Comparison of ENCODE assay signal across 13 mouse cellular contexts in genomic region chr1:153292202-153292601, GRCm38 (mm10). TPM values are rescaled to one million over a fixed set of nuclear protein-coding genes. Genes with fewer than 3 reads are reported as not detected.
A peak's percentile ranks its signal among the peaks of the same experiment; 100 is the strongest.
DNase-seq lines count a peak whose midpoint lies in the region; ATAC-seq and TF ChIP-seq lines count a peak whose summit lies in the region.
"Had no signal": no experiment of that assay in that cellular context is flagged by ENCODE, and none has a peak within 500 bp of the region (broad histone marks: within the 10 kb centered on the region; RNA-seq: fewer than 3 reads in every experiment).

No protein-coding gene starts in this region.

- 32% methylated on average over 6 of the region's 6 CpGs for WGBS in embryonic facial prominence, embryonic 15.5 days
- 8% methylated on average over 6 of the region's 6 CpGs for WGBS in kidney, postnatal 0 days
- 64% methylated on average over 6 of the region's 6 CpGs for WGBS in liver, embryonic 12.5 days (ENCODE audit: insufficient replicate concordance)
- 73% methylated on average over 6 of the region's 6 CpGs for WGBS in forebrain, embryonic 14.5 days

- DNase-seq in heart, adult 18-20 months = peak; percentile 59 to 62
- DNase-seq in heart, postnatal 36 days = no peak
- DNase-seq in CH12.LX (ENCODE audit: extremely low read depth) = no peak
- no peak for DNase-seq in kidney, postnatal 0 days (ENCODE audit: low spot score)
- no peak for DNase-seq in thymus, postnatal 25 days
- no peak for DNase-seq in forebrain, embryonic 14.5 days (ENCODE audit: low spot score)
- DNase-seq: cerebellum, adult 8-10 months; thymus, postnatal 36 days had no signal

- no peak for ATAC-seq in embryonic facial prominence, embryonic 15.5 days (ENCODE audit: insufficient number of reproducible peaks, low FRiP score, low TSS enrichment, low read depth)
- ATAC-seq in kidney, postnatal 0 days (replicated peaks; ENCODE audit: low FRiP score, low read depth) = peak; percentile 43; the same call in 1 of the 2 replicates
- ATAC-seq in liver, embryonic 12.5 days = no peak
- no peak for ATAC-seq in forebrain, embryonic 14.5 days
- ATAC-seq: forebrain, embryonic 16.5 days; intestine, postnatal 0 days had no signal

- peaks cover 2% of the 10 kb centered on the region for H3K9me3 ChIP-seq in CH12.LX (replicated peaks; ENCODE audit: low read length)
- no peaks in the 10 kb centered on the region for H3K9me3 ChIP-seq in embryonic facial prominence, embryonic 15.5 days (replicated peaks)
- H3K9me3 ChIP-seq in kidney, postnatal 0 days (replicated peaks; ENCODE audit: low read length) = no peaks in the 10 kb centered on the region
- H3K9me3 ChIP-seq in liver, embryonic 12.5 days (replicated peaks) = no peaks in the 10 kb centered on the region
- H3K9me3 ChIP-seq in forebrain, embryonic 14.5 days (replicated peaks; ENCODE audit: control insufficient read depth, low read length) = no peaks in the 10 kb centered on the region
- H3K9me3 ChIP-seq: liver, embryonic 15.5 days had no signal

- TF ChIP-seq POLR2A in CH12.LX (IDR thresholded peaks at IDR 0.05; ENCODE audit: low read depth, low read length) = no peak

- no peaks in the 10 kb centered on the region for H3K27me3 ChIP-seq in CH12.LX (replicated peaks)
- H3K27me3 ChIP-seq in embryonic facial prominence, embryonic 15.5 days = no peaks in the 10 kb centered on the region
- no peaks in the 10 kb centered on the region for H3K27me3 ChIP-seq in kidney, postnatal 0 days (ENCODE audit: insufficient read depth, low read length)
- no peaks in the 10 kb centered on the region for H3K27me3 ChIP-seq in liver, embryonic 12.5 days (replicated peaks)
- no peaks in the 10 kb centered on the region for H3K27me3 ChIP-seq in forebrain, embryonic 14.5 days (replicated peaks; ENCODE audit: control insufficient read depth, insufficient read depth, low read length)
- H3K27me3 ChIP-seq: liver, embryonic 15.5 days had no signal

- intact Hi-C loops in heart, postnatal 36 days (cut with DNase I) = no loop called here

- peaks cover 14 to 28% of the 10 kb centered on the region in 2 experiments for H3K4me1 ChIP-seq in CH12.LX (ENCODE audit: control insufficient read depth in 1 of 2, insufficient read depth in 2 of 2)
- H3K4me1 ChIP-seq in embryonic facial prominence, embryonic 15.5 days = peaks cover 18% of the 10 kb centered on the region
- H3K4me1 ChIP-seq in kidney, postnatal 0 days (replicated peaks; ENCODE audit: insufficient read depth, low read length) = peaks cover 28% of the 10 kb centered on the region
- H3K4me1 ChIP-seq in liver, embryonic 12.5 days = 0 out of 2 replicates have a peak, but pooled peaks cover 6% of the 10 kb centered on the region
- H3K4me1 ChIP-seq in forebrain, embryonic 14.5 days (ENCODE audit: control insufficient read depth, insufficient read depth, low read length) = 0 out of 2 replicates have a peak, but pooled peaks cover 4% of the 10 kb centered on the region

- H3K4me3 ChIP-seq in CH12.LX (replicated peaks in 1 of 3; ENCODE audit: low read depth in 2 of 3, low read length in 2 of 3, poor library complexity in 1 of 3) = no peak overlapping the region
- H3K4me3 ChIP-seq in embryonic facial prominence, embryonic 15.5 days (replicated peaks) = no peak overlapping the region
- H3K4me3 ChIP-seq in kidney, postnatal 0 days (replicated peaks; ENCODE audit: low read depth, low read length) = no peak overlapping the region
- no peak overlapping the region for H3K4me3 ChIP-seq in liver, embryonic 12.5 days
- no peak overlapping the region for H3K4me3 ChIP-seq in forebrain, embryonic 14.5 days (ENCODE audit: low read depth, low read length)
- H3K4me3 ChIP-seq: liver, embryonic 15.5 days had no signal

- H3K79me2 ChIP-seq in CH12.LX (replicated peaks; ENCODE audit: control insufficient read depth, extremely low read depth, insufficient read depth, poor library complexity, severe bottlenecking) = no peaks in the 10 kb centered on the region; the same call in 1 of the 2 replicates

- H3K9ac ChIP-seq in CH12.LX (ENCODE audit: insufficient read depth, low read depth) = no peak overlapping the region
- no peak overlapping the region for H3K9ac ChIP-seq in embryonic facial prominence, embryonic 15.5 days
- H3K9ac ChIP-seq in kidney, postnatal 0 days (ENCODE audit: low read depth, low read length) = no peak overlapping the region
- H3K9ac ChIP-seq in liver, embryonic 12.5 days = no peak overlapping the region
- H3K9ac ChIP-seq in forebrain, embryonic 14.5 days (ENCODE audit: low read length) = no peak overlapping the region
- H3K9ac ChIP-seq: liver, embryonic 15.5 days had no signal

- TF ChIP-seq EP300 in CH12.LX (IDR thresholded peaks at IDR 0.05; ENCODE audit: low read length) = no peak

- no peak overlapping the region for H3K4me2 ChIP-seq in CH12.LX (ENCODE audit: insufficient read depth, low read depth, poor library complexity, severe bottlenecking)
- H3K4me2 ChIP-seq in embryonic facial prominence, embryonic 15.5 days (replicated peaks) = no peak overlapping the region
- H3K4me2 ChIP-seq in kidney, postnatal 0 days (ENCODE audit: low read length) = no peak overlapping the region
- H3K4me2 ChIP-seq in liver, embryonic 12.5 days = no peak overlapping the region
- H3K4me2 ChIP-seq in forebrain, embryonic 14.5 days (ENCODE audit: low read length) = no peak overlapping the region
- H3K4me2 ChIP-seq: liver, embryonic 15.5 days had no signal

- no peak for TF ChIP-seq CTCF in CH12.LX (conservative IDR thresholded peaks at IDR 0.05 in 1 of 2, IDR thresholded peaks at IDR 0.05 in 1 of 2; ENCODE audit: low read depth in 2 of 2, low read length in 2 of 2)
- TF ChIP-seq CTCF in kidney, postnatal 0 days (IDR thresholded peaks at IDR 0.05; ENCODE audit: low read depth) = no peak

- no peak overlapping the region for H3K27ac ChIP-seq in CH12.LX (ENCODE audit: insufficient read depth, low read depth)
- H3K27ac ChIP-seq in embryonic facial prominence, embryonic 15.5 days (replicated peaks) = 0 out of 2 replicates have a peak overlapping the region, but pooled peaks have one; percentile 12
- 0 out of 2 replicates have a peak overlapping the region, but pooled peaks have one; percentile 42 for H3K27ac ChIP-seq in kidney, postnatal 0 days
- no peak overlapping the region for H3K27ac ChIP-seq in liver, embryonic 12.5 days
- no peak overlapping the region for H3K27ac ChIP-seq in forebrain, embryonic 14.5 days (ENCODE audit: low read depth, low read length)
- H3K27ac ChIP-seq: liver, embryonic 15.5 days had no signal

- in situ Hi-C loops in CH12.LX (cut with MboI; ENCODE audit: low pct_ligation_motif_present, low pct_unique_long_range_greater_than_20kb, low sequenced_read_pairs) = no loop called here

- peaks cover 0 to 3% of the 10 kb centered on the region in 2 experiments for H3K36me3 ChIP-seq in CH12.LX (replicated peaks in 1 of 2; ENCODE audit: control insufficient read depth in 1 of 2, insufficient read depth in 1 of 2, low read length in 1 of 2)
- no peaks in the 10 kb centered on the region for H3K36me3 ChIP-seq in embryonic facial prominence, embryonic 15.5 days
- H3K36me3 ChIP-seq in kidney, postnatal 0 days (ENCODE audit: insufficient read depth, low read length) = no peaks in the 10 kb centered on the region
- H3K36me3 ChIP-seq in liver, embryonic 12.5 days = no peaks in the 10 kb centered on the region
- no peaks in the 10 kb centered on the region for H3K36me3 ChIP-seq in forebrain, embryonic 14.5 days (ENCODE audit: control insufficient read depth, insufficient read depth, low read length)
- H3K36me3 ChIP-seq: liver, embryonic 15.5 days had no signal

- no peak for TF ChIP-seq RAD21 in CH12.LX (IDR thresholded peaks at IDR 0.05; ENCODE audit: low read depth, low read length)

- dilution Hi-C loops in CH12.LX (cut with MboI; ENCODE audit: extremely low pct_ligation_motif_present, extremely low pct_unique_long_range_greater_than_20kb, low sequenced_read_pairs) = no loop called here

TF ChIP-seq in CH12.LX, 34 proteins besides CTCF, POLR2A, EP300 and RAD21:
- TF ChIP-seq USF2 (conservative IDR thresholded peaks at IDR 0.05; ENCODE audit: low read depth, low read length) (no peak), MEF2A (IDR thresholded peaks at IDR 0.05; ENCODE audit: borderline replicate concordance, low read depth, low read length) (0 out of 2 replicates have a peak, but pooled peaks have one; percentile 42), GABPA (IDR thresholded peaks at IDR 0.05; ENCODE audit: insufficient replicate concordance, low read depth, low read length) (no peak), MAX (IDR thresholded peaks at IDR 0.05; ENCODE audit: low read length) (no peak)

RNA-seq across cellular contexts. Expression of gene Lamc1, which starts 40.4 kb away (rescaled TPM):
- 10 to 100 TPM; 83.1 to 94.8 TPM for total RNA-seq in heart, adult 18-20 months (2021)
- 100 to 1,000 TPM; 139 to 176 TPM for total RNA-seq in heart, postnatal 36 days (2021)
- 9.4 and 10.5 TPM in 2 replicates for total RNA-seq in CH12.LX (2012; rRNA removed)
- 4.1 and 5.7 TPM in 2 replicates for total RNA-seq in CH12.LX (2014; rRNA removed)
- 13.1 and 16.7 TPM in 2 replicates for polyA plus RNA-seq in CH12.LX (2012; ENCODE audit: insufficient read length, low read depth)
- polyA plus RNA-seq in embryonic facial prominence, embryonic 15.5 days (2015; fragmentation: Nextera tagmentation; extraction: Ambion mirVana) = 48.4 and 54.2 TPM in 2 replicates
- 106 and 107 TPM in 2 replicates for polyA plus RNA-seq in kidney, postnatal 0 days (2015; fragmentation: Nextera tagmentation; extraction: Ambion mirVana)
- polyA plus RNA-seq in liver, embryonic 12.5 days (2016; fragmentation: Nextera tagmentation; extraction: Ambion mirVana) = 14.8 and 15.7 TPM in 2 replicates
- 17.2 and 17.7 TPM in 2 replicates for polyA plus RNA-seq in forebrain, embryonic 14.5 days (2014; fragmentation: Nextera tagmentation; extraction: Ambion mirVana)

Comparison
In these comparisons a context has a peak if more than half of its experiments do, and no peak if none do; other contexts are left out.
1. DNase-seq: peak in heart, adult 18-20 months (2 of 2); none in heart, postnatal 36 days (0 of 2), CH12.LX (single experiment), kidney, postnatal 0 days (single experiment), thymus, postnatal 25 days (single experiment) and forebrain, embryonic 14.5 days (single experiment).
2. H3K27ac ChIP-seq: peak in embryonic facial prominence, embryonic 15.5 days (single experiment) and kidney, postnatal 0 days (single experiment); none in CH12.LX (single experiment), liver, embryonic 12.5 days (single experiment) and forebrain, embryonic 14.5 days (single experiment).